Mouse (Mus musculus) ovary, postnatal 14 days (tissue): ENCODE measurements around the gene Stx4a.
"Not testable (repeated sequence)": the region's sequence is repeated elsewhere in the genome, so short reads cannot be mapped to it uniquely, and the experiment has no call there.

Experiments
- DNase-seq: peaks from one replicate; pipeline ENCODE4 v3.0.0; 2022; ENCODE audit warnings: low spot score

Stx4a gene

GRCm38 (mm10) chr7:127867641-127868040, 43.5 kb downstream of the Stx4a start:
- no peak for DNase-seq

- no peak for DNase-seq
These were observed 45.2 kb downstream of the Stx4a start for GRCm38 (mm10) chr7:127869149-127869810.

- DNase-seq = no peak
These were observed 46.2 kb downstream of the Stx4a start for GRCm38 (mm10) chr7:127870136-127870821.

GRCm38 (mm10) chr7:127874812-127875626, 50.9 kb downstream of the Stx4a start:
- DNase-seq = no peak

GRCm38 (mm10) chr7:127875627-127876001, 51.5 kb downstream of the Stx4a start:
- peak; percentile 82 for DNase-seq

- peak; percentile 57 for DNase-seq
These were observed 52.0 kb downstream of the Stx4a start, which contains the start of gene Zfp646 for GRCm38 (mm10) chr7:127876041-127876466. Gene Zfp646 (plus strand): TSS chr7:127876221.

GRCm38 (mm10) chr7:127876467-127877348, 52.6 kb downstream of the Stx4a start, which contains the start of gene Zfp668:
Gene Zfp668 (minus strand): TSS chr7:127876828.
- peak; percentile 86 for DNase-seq

GRCm38 (mm10) chr7:127879301-127879700, 55.2 kb downstream of the Stx4a start:
- DNase-seq = no peak

- no peak for DNase-seq
These were observed 56.3 kb downstream of the Stx4a start for GRCm38 (mm10) chr7:127880431-127880830.

GRCm38 (mm10) chr7:127885951-127886350, 61.9 kb downstream of the Stx4a start:
- DNase-seq = peak; percentile 38

- DNase-seq = no peak
These were observed 62.5 kb downstream of the Stx4a start for GRCm38 (mm10) chr7:127886551-127886950.

- DNase-seq = no peak
These were observed 63.1 kb downstream of the Stx4a start for GRCm38 (mm10) chr7:127887191-127887590.

GRCm38 (mm10) chr7:127887781-127888180, 63.7 kb downstream of the Stx4a start:
- no peak for DNase-seq

- no peak for DNase-seq
These were observed 64.7 kb downstream of the Stx4a start for GRCm38 (mm10) chr7:127888821-127889220.

- no peak for DNase-seq
These were observed 66.7 kb downstream of the Stx4a start, which contains the start of gene Prss53 for GRCm38 (mm10) chr7:127890798-127891197. Gene Prss53 (minus strand): TSS chr7:127890970.

- DNase-seq = no peak
These were observed 70.4 kb downstream of the Stx4a start for GRCm38 (mm10) chr7:127894480-127894879.

- peak; percentile 88 for DNase-seq
These were observed 71.3 kb downstream of the Stx4a start, which contains the start of the genes Gm21974 and Vkorc1 for GRCm38 (mm10) chr7:127895442-127895841. Gene Gm21974 (minus strand): TSS chr7:127895454. Gene Vkorc1 (minus strand): TSS chr7:127895617.

- DNase-seq = not testable (repeated sequence)
These were observed 71.8 kb downstream of the Stx4a start for GRCm38 (mm10) chr7:127895891-127896290.

GRCm38 (mm10) chr7:127896384-127896783, 72.3 kb downstream of the Stx4a start:
- peak; percentile 50 for DNase-seq

GRCm38 (mm10) chr7:127897542-127897941, 73.4 kb downstream of the Stx4a start:
- DNase-seq = no peak
